Mouse (Mus musculus) hindbrain, embryonic 13.5 days (tissue): ENCODE results near the gene Mpdu1. TPM values are rescaled to one million over a fixed set of nuclear protein-coding genes. Genes with fewer than 3 reads are reported as not detected.
A peak's percentile ranks its signal among the peaks of the same experiment; 100 is the strongest.

Experiments
- ATAC-seq: fragments of 200-750 bp; cut with Nextera tagmentation; 2 replicates; pipeline ENCODE4 v1.8.0; 2017; ENCODE audit warnings: moderate TSS enrichment; ENCODE audit not compliant: low FRiP score
- H3K27ac ChIP-seq: fragments of 300-500 bp; sonication (generic); 2 replicates; pipeline ENCODE4 v1.5.1; 2015; ENCODE audit warnings: inconsistent platforms, mild to moderate bottlenecking, moderate library complexity
- H3K27me3 ChIP-seq: fragments of 300-500 bp; sonication (generic); 2 replicates; pipeline ENCODE4 v1.6.1; 2015; ENCODE audit warnings: mild to moderate bottlenecking, inconsistent platforms
- H3K36me3 ChIP-seq: fragments of 300-500 bp; sonication (generic); 2 replicates; pipeline ENCODE4 v1.6.1; 2015; ENCODE audit warnings: mild to moderate bottlenecking, inconsistent platforms
- H3K4me1 ChIP-seq: fragments of 300-500 bp; sonication (generic); replicated peaks from 2 replicates; pipeline ENCODE4 v1.6.1; 2015; ENCODE audit warnings: inconsistent platforms
- H3K4me2 ChIP-seq: fragments of 300-500 bp; sonication (generic); 2 replicates; pipeline ENCODE4 v1.6.1; 2015; ENCODE audit warnings: inconsistent platforms, mild to moderate bottlenecking, moderate library complexity
- H3K4me3 ChIP-seq: fragments of 300-500 bp; sonication (generic); 2 replicates; pipeline ENCODE4 v1.5.1; 2015; ENCODE audit warnings: mild to moderate bottlenecking, inconsistent platforms
- H3K9ac ChIP-seq: fragments of 300-500 bp; sonication (generic); 2 replicates; pipeline ENCODE4 v1.6.1; 2015; ENCODE audit warnings: mild to moderate bottlenecking, inconsistent platforms
- H3K9me3 ChIP-seq: fragments of 300-500 bp; sonication (generic); 2 replicates; pipeline ENCODE4 v1.6.1; 2016; ENCODE audit warnings: inconsistent platforms
- WGBS: fragments of 180-500 bp; shearing (Covaris S2); methylation state at CpG from one replicate; pipeline ENCODE4 v1.1.7; 2015; 5-methylcytosine and 5-hydroxymethylcytosine counted together
- polyA plus RNA-seq: library from polyadenylated mRNA; unstranded; fragments of >200 nt; fragmentation: Nextera tagmentation; extraction: Ambion mirVana; gene quantifications from 2 replicates; pipeline ENCODE4 v1.2.1, GENCODE M21; 2015

The Mpdu1 gene
- polyA plus RNA-seq, 1 experiment from 2014 or later = 95.0 TPM

DNA sequence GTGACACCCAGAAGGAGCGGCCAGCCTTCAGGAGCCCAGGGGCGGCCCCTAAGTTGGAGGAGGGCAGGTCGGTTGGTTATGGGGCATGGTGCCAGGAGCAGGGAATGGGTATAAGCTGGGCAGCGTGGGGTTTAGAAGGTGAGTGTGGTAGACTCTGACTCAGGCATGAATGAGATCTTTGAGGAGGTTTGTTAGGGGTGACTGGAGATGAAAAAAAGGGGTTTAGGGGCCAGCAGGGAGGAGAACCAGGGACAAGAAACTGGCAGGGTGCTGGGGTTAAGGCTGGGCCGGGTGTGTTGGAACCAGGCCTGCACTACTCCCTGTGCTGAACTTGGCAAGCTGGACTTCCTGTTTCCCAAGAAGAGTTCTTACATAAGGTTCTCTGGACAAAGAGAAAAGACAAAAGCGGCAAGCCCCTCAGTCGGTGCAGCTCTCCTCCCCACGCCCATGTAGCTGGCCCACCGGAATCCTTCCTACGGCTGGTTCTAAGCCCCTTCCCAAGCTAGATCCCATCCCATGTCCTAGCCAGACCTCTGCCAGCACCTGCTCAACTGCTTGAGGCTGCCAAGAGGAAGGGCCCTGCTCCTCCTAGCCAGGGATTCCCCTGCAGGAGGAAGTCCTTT lies 23.2 kb upstream of the Mpdu1 start, which contains the start of gene Tnfsf13:
TSS of gene Tnfsf13 (minus strand) at position 259 of the 623 bp plus-strand sequence.
- peak within 1 kb of the TSS; percentile 58 for H3K9ac ChIP-seq
- 0 out of 2 replicates have a peak within 1 kb of the TSS, but pooled peaks have one; percentile 46 for H3K27ac ChIP-seq
- H3K4me2 ChIP-seq = no peak within 1 kb of the TSS
- no peaks in the 10 kb centered on the region for H3K9me3 ChIP-seq
- H3K36me3 ChIP-seq = no peaks in the 10 kb centered on the region
- no peak within 1 kb of the TSS for H3K4me3 ChIP-seq
- H3K27me3 ChIP-seq = peaks cover 13% of the 10 kb centered on the region; the same call in 1 of the 2 replicates
- ATAC-seq = no peak
- H3K4me1 ChIP-seq = peaks cover 38% of the 10 kb centered on the region
- 55% methylated on average over 10 of the region's 10 CpGs for WGBS

DNA sequence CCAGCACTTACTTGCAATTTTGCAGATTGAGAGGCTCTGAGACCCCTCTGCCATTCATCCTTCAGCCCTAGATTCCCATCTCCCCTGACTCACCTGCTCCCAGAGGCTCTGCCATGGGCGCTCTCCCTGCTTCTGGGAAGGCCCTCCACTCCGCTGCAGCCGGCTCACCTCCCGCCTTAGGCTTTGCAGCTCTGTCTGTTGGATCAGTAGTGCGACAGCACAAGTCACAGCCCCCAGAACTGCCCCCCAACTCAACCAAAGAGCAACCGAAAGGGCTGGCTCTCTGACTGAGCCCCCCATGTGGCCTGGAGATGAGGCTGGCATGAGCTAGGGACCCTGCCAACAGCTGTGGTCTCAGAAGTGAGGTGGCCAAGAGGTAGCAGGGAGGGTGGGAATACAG lies 22.5 kb upstream of the Mpdu1 start:
- Histone ChIP-seq H3K9ac (peak overlapping the region; percentile 19; the same call in 1 of the 2 replicates), H3K36me3 (0 out of 2 replicates have a peak, but pooled peaks cover 3% of the 10 kb centered on the region), H3K4me3 (no peak overlapping the region), H3K4me1 (peaks cover 45% of the 10 kb centered on the region), H3K27ac (0 out of 2 replicates have a peak overlapping the region, but pooled peaks have one; percentile 23), H3K9me3 (no peaks in the 10 kb centered on the region), H3K27me3 (peaks cover 13% of the 10 kb centered on the region; the same call in 1 of the 2 replicates), H3K4me2 (no peak overlapping the region)
- ATAC-seq = no peak
- WGBS = 82% methylated on average over 6 of the region's 6 CpGs

DNA sequence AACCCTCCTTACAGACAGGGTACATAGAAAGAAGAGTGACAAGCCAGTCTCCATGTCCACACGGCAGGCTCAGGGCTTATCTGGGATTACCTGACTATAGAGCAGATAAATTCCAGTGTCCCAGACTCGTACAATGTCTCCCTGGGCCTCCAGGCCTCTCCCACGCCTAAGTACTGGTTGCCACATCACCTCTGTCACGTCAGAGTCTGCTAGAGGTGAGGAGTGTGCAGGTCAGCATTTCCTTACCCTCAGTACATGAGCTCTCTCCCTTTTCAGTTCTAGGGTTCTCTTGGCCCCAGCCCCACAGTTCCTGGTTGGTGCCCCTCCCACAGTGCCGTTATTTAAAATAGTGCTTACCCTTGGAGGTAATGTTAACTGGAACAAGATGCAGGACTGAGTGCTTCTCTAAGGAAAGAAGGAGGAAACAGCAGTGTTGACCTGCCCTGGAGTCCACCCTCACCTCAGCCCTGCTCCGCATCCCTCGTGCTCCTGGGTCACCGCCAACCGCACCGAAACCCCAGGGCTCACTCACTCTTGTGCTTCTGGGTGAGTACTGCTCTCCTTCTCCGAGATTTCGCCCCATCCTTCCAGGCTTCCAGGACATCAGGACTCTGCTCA lies 21.8 kb upstream of the Mpdu1 start:
- H3K9ac ChIP-seq = peak overlapping the region; percentile 35
- H3K27me3 ChIP-seq = peaks cover 13% of the 10 kb centered on the region; the same call in 1 of the 2 replicates
- no peaks in the 10 kb centered on the region for H3K9me3 ChIP-seq
- peaks cover 8% of the 10 kb centered on the region; the same call in 1 of the 2 replicates for H3K36me3 ChIP-seq
- no peak overlapping the region for H3K4me2 ChIP-seq
- ATAC-seq = no peak
- WGBS = 85% methylated on average over 12 of the region's 12 CpGs
- H3K4me3 ChIP-seq = no peak overlapping the region
- no peak overlapping the region for H3K27ac ChIP-seq
- peaks cover 52% of the 10 kb centered on the region for H3K4me1 ChIP-seq

DNA sequence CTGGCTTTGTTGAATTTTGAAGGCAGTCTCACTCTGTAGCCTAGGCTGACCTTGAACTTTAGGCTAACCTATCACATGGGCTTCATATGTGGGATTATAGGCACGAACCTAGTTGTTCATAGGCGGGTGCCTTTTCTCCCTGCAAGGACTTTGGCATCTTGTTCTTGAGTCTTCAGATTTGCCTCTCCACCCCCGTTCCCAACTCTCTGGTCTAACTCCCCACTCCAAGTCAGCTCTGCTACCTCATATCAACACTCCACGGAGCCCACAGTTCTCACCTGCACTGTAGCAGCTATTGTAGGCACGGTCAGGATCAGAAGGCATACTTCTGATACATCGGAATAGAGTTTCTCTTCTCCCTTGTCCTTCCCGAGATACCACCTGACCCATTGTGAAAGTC lies 21.1 kb upstream of the Mpdu1 start:
- no peak overlapping the region for H3K4me3 ChIP-seq
- ATAC-seq = no peak
- peaks cover 58% of the 10 kb centered on the region for H3K4me1 ChIP-seq
- peaks cover 14% of the 10 kb centered on the region for H3K36me3 ChIP-seq
- peak overlapping the region; percentile 72 for H3K9ac ChIP-seq
- no peak overlapping the region; the same call in 1 of the 2 replicates for H3K4me2 ChIP-seq
- WGBS = 89% methylated on average over 7 of the region's 7 CpGs
- H3K27ac ChIP-seq = peak overlapping the region; percentile 86
- H3K27me3 ChIP-seq = peaks cover 13% of the 10 kb centered on the region; the same call in 1 of the 2 replicates
- H3K9me3 ChIP-seq = no peaks in the 10 kb centered on the region

DNA sequence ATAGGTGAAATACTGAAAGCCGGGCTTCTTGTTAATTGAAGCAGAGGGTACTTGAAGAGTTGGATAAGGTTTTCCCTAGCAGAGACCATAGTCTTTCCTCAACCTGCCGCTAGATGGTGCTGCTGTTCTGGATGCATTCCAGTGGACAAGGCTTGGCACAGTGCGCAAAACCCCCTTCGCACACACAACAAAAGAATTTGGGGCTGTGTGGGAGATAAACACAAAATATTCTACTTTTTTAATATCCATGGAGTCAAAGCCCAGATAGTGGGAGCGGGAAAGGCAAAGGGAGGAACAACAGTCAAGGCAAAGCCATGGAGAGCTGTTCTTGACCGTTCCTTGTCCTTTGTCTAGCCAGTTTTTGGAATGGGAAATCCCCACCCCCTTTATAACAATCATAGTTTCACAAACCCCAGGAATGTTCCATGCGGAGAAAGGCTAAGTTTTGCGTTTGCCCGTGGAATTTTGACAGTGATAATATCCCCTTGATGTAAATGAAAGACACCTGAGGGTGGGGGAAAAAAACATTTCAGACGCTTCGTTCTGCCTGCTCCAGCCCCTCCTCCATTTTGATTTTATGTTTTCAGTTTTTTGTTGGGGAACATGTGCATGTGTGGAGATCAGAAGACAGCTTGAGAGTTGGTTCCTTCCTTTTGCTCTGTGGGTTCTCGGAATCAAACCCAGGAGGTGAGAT lies 20.5 kb upstream of the Mpdu1 start:
- ATAC-seq = peak; percentile 41; the same call in 1 of the 2 replicates
- WGBS = 20% methylated on average over 12 of the region's 12 CpGs

DNA sequence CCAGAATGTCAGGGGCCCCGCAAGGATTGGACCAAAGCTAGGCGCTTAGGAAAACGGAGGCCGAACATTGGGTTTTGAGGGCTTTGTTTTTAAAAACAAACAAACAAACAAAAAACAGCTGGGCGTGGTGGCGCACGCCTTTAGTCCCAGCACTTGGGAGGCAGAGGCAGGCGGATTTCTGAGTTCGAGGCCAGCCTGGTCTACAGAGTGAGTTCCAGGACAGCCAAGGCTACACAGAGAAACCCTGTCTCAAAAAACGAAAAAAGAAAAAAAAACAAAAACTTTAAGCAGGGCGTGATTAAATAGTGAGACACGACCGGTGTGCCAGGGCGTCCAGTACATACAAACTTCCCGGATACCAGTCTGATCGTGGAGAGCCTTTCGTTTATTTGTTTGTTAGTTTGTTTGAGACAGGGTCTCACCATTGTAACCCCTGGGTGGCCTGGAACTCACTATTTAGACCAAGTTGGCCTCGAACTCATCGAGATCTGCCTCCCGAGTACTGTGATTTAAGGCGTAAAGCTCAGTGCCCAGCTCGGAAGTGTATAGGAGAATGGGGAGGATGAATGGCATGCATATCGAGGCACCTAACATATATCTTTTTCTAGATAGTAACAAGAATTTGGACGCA lies 19.9 kb upstream of the Mpdu1 start:
- peak overlapping the region; percentile 78 for H3K4me3 ChIP-seq
- peak overlapping the region; percentile 89 for H3K9ac ChIP-seq
- H3K27me3 ChIP-seq = peaks cover 13% of the 10 kb centered on the region; the same call in 1 of the 2 replicates
- H3K9me3 ChIP-seq = no peaks in the 10 kb centered on the region
- no peak for ATAC-seq
- H3K4me2 ChIP-seq = peak overlapping the region; percentile 96
- peaks cover 61% of the 10 kb centered on the region for H3K4me1 ChIP-seq
- H3K36me3 ChIP-seq = peaks cover 27% of the 10 kb centered on the region
- WGBS = 28% methylated on average over 24 of the region's 24 CpGs
- H3K27ac ChIP-seq = peak overlapping the region; percentile 96

More for the DNA sequence above, 20.5 kb upstream of the Mpdu1 start:
- H3K4me3 ChIP-seq = peak overlapping the region; percentile 78; the same call in 1 of the 2 replicates
- H3K27me3 ChIP-seq = peaks cover 13% of the 10 kb centered on the region; the same call in 1 of the 2 replicates
- peak overlapping the region; percentile 96 for H3K27ac ChIP-seq
- peak overlapping the region; percentile 96 for H3K4me2 ChIP-seq
- H3K9me3 ChIP-seq = no peaks in the 10 kb centered on the region
- H3K4me1 ChIP-seq = peaks cover 61% of the 10 kb centered on the region
- H3K36me3 ChIP-seq = peaks cover 20% of the 10 kb centered on the region
- peak overlapping the region; percentile 72 for H3K9ac ChIP-seq

DNA sequence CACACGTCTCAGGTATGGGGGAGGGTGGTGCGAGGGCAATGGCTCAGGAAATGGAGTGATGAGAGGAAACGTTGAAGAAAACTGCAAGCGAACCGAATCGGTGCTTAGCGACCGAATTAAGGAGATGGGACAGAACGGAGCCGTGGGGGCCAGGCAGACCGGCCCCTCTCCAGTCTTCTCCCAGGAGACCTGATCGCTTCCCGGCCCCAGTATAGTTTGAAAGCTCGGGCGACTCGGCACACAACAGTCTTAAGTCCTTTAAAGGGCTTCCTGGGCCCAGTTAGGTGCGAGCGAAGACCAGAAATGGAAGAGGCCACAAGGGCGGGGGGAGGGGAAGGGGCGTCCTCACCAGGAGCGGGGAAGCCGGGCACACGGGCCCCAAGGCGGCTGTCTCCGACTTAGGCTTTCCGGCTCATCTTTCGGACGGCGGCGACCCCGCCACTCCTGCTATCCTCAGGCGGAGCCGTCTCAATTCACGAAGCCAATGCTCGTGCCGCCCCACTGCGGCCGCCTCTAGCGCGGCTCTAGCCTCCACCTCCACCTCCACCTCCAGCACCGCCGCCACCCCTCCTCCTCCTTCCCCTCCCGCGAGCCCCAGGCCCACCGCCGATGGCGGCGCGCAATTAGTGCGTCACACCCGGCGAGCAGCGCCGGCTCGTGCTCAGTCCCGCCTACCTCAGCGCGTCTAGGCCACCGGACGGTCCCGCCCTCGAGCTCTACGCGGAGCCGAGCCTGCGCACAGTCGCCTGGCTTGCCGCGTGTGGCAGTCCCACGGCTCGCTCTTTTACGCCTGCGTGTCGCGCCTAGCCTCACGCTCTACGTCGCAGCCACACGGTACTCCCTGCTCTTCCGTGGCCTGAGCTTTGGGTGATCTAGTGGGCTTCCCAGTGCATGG lies 19.1 kb upstream of the Mpdu1 start, which contains the start of gene Senp3:
TSS of gene Senp3 (minus strand) at position 771 of the 895 bp plus-strand sequence.
- H3K4me2 ChIP-seq = peak within 1 kb of the TSS; percentile 96
- peaks cover 5% of the 10 kb centered on the region; the same call in 1 of the 2 replicates for H3K27me3 ChIP-seq
- H3K9me3 ChIP-seq = no peaks in the 10 kb centered on the region
- H3K9ac ChIP-seq = peak within 1 kb of the TSS; percentile 89
- peaks cover 34% of the 10 kb centered on the region for H3K36me3 ChIP-seq
- peak within 1 kb of the TSS; percentile 96 for H3K27ac ChIP-seq
- ATAC-seq = peak; percentile 96
- peaks cover 56% of the 10 kb centered on the region for H3K4me1 ChIP-seq
- peak within 1 kb of the TSS; percentile 78 for H3K4me3 ChIP-seq
- under 1% methylated on average over 79 of the region's 80 CpGs for WGBS

DNA sequence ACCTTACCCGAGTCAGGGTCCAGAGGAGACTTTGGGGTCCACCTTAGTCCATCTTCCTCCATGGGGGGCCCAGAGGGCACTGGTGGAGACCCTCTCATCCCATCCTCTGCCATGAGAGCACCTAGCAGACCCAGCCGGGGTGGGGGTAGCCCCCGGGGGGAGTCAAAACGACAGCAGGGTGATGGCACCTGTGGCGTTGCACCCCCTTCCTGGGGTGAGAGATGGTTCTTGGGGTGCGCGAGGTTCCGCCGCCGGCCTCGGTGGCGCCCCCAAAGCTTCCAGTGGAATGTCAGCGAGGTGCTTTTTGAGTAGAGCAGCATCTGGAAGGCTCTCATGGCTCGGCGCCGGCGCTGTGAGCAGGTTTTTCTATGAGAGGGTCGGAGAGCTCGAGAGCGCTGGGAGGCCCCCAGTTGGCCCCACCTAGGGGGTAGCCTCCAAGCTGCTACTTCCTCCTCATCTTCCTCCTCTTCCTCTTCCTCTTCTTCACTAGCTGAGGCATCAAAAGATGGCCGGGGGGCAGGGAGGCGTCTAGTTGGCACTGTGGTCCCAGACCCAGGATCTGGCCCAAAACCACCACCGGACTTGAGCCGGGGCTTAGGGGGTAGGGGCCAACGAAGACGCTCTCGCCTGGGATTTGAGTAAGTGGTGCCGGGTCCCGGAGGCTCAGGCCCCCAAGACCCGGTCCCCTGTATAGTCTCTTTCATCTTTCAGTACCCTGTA lies 17.9 kb upstream of the Mpdu1 start:
- Histone ChIP-seq H3K9me3 (no peaks in the 10 kb centered on the region), H3K4me3 (peak overlapping the region; percentile 78), H3K9ac (peak overlapping the region; percentile 89), H3K27me3 (0 out of 2 replicates have a peak, but pooled peaks cover 3% of the 10 kb centered on the region), H3K4me2 (peak overlapping the region; percentile 96), H3K36me3 (peaks cover 47% of the 10 kb centered on the region), H3K4me1 (peaks cover 51% of the 10 kb centered on the region), H3K27ac (no peak overlapping the region)
- WGBS = 92% methylated on average over 30 of the region's 30 CpGs
- no peak for ATAC-seq

DNA sequence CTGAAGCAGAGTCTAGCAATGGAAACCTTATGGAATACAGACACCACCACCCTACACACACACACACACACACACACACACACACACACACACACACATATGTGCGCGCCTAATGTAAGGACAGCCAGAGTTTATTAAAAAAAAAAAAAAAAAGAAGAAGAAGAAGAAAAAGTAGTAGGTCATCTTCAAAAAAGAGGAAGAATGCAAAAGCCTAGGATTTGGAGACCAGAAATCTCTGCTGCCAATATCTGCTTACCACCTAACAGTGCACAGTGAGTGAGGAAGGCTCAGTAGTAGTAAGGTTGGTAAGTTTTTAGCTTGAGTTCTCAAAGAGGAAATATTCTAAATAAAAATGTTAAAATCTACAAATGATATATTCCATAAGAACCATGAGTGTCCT lies 16.7 kb upstream of the Mpdu1 start:
- H3K27me3 ChIP-seq = no peaks in the 10 kb centered on the region
- H3K4me2 ChIP-seq = 0 out of 2 replicates have a peak overlapping the region, but pooled peaks have one; percentile 19
- peaks cover 46% of the 10 kb centered on the region for H3K4me1 ChIP-seq
- H3K9me3 ChIP-seq = no peaks in the 10 kb centered on the region
- no peak overlapping the region; the same call in 1 of the 2 replicates for H3K9ac ChIP-seq
- no peak for ATAC-seq
- H3K27ac ChIP-seq = no peak overlapping the region
- 100% methylated on average over 1 of the region's 2 CpGs for WGBS
- peaks cover 59% of the 10 kb centered on the region for H3K36me3 ChIP-seq
- no peak overlapping the region for H3K4me3 ChIP-seq

DNA sequence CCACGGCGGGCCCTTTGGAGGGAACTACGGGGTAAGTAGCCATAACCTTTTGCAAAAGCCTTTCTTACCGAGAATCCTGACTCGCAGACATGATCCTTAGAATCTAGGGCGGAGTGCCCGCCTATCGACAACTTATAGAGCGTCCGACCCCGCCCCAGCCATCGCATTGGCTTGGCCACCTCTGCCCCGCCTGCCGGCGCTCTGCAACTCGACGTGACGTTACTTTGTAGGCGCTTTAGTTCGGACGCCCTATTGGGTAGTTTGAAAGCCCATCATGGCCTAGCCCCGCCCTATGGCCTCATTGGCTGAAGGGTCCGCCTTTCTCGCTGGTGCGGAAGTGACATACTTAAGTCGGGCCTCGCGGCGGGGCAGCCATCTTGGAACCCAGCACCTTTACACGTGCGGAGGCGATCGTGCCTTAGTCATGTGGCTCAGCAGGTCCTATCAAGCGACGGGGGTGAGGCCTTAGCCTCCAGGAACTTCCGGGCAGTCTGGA lies 9.8 kb upstream of the Mpdu1 start, which contains the start of gene Eif4a1:
TSS of gene Eif4a1 (minus strand) at position 213 of the 496 bp plus-strand sequence.
- peak within 1 kb of the TSS; percentile 98 for H3K27ac ChIP-seq
- H3K27me3 ChIP-seq = no peaks in the 10 kb centered on the region
- H3K36me3 ChIP-seq = peaks cover 75% of the 10 kb centered on the region
- peak within 1 kb of the TSS; percentile 100 for H3K9ac ChIP-seq
- peaks cover 32% of the 10 kb centered on the region for H3K4me1 ChIP-seq
- H3K9me3 ChIP-seq = no peaks in the 10 kb centered on the region
- H3K4me2 ChIP-seq = peak within 1 kb of the TSS; percentile 99
- WGBS = 0% methylated on average over 36 of the region's 36 CpGs
- ATAC-seq = peak; percentile 98
- peak within 1 kb of the TSS; percentile 100 for H3K4me3 ChIP-seq
